Mouse (Mus musculus): Measurements from ENCODE around the gene Gfy. TPM values are rescaled to one million over a fixed set of nuclear protein-coding genes. Genes with fewer than 3 reads are reported as not detected.

Gene Gfy
- polyA plus RNA-seq, 1 experiment from 2014 or later = not detected

DNA sequence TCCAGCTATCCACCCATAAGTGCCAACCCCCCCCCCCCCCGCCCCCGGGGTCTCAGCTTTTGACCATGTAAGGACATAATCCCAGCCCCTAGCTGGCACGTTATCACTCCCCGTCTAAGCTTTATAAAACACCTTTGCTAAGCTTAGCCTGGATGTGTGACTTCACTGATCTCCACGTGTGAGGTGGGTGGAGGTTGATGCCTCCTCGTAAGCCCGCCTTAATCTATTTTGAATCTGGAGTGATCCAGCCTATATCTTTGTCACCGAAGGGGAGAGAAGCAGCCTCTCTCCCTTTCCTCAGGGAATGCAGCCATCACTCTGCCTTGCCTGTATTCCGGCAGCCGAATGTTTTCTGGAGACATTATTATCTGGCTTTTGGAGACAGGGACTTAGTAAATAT lies 23.3 kb upstream of the Gfy start:
- 82% methylated on average over 8 of the region's 10 CpGs for WGBS (ENCODE audit: missing documents)
- Histone ChIP-seq H3K36me3 (ENCODE audit: inconsistent target) (no peaks in the 10 kb centered on the region), H3K79me2 (ENCODE audit: inconsistent target) (no peaks in the 10 kb centered on the region), H3K4me3 (ENCODE audit: inconsistent target) (no peak overlapping the region), H3K27ac (no peak overlapping the region)

DNA sequence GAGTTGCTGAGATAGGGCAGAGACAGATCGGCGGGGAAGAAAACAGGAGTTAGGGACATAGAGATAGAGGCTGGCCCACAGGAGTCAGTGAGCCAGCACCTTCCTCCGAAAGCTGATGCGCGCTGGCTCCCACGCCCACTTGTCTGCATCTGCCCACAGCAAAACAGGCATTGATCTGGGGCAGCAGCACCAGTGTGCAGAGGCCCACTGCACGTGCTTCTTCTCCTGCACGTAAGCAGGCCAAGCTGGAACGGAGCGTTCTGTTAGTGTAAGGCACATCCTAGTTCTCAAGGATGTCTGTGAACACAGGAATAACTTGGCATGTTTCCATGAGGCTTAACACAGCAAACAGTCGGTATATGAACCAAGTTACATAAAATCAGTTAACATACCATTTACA lies 19.6 kb upstream of the Gfy start:
- Histone ChIP-seq H3K27ac (no peak overlapping the region), H3K4me3 (ENCODE audit: inconsistent target) (no peak overlapping the region), H3K79me2 (ENCODE audit: inconsistent target) (no peaks in the 10 kb centered on the region), H3K36me3 (ENCODE audit: inconsistent target) (no peaks in the 10 kb centered on the region)
- 91% methylated on average over 11 of the region's 11 CpGs for WGBS (ENCODE audit: missing documents)

DNA sequence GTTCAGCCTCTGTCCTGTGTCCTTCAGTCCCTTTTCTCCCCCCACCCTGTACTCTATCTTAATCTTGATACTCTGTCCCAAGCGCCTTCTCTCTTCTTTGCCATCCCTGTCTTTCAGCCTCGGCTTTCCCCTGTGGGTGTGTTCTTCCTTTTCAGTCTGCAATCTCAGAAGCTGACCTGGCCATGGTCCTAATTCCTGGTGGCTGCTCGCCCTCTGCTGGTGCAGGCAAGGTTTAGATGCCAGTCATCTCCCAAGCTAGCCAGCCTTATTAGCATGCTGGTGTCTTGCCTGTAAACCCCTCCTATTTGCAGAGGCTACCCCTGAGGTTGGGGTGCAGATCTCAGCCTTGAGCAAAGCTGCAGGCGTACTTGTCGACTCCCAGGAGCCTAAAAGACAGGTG lies 19.1 kb upstream of the Gfy start:
- no peaks in the 10 kb centered on the region for H3K36me3 ChIP-seq (ENCODE audit: inconsistent target)
- no peak overlapping the region for H3K27ac ChIP-seq
- H3K4me3 ChIP-seq (ENCODE audit: inconsistent target) = no peak overlapping the region
- 16% methylated on average over 5 of the region's 5 CpGs for WGBS (ENCODE audit: missing documents)
- H3K79me2 ChIP-seq (ENCODE audit: inconsistent target) = no peaks in the 10 kb centered on the region

DNA sequence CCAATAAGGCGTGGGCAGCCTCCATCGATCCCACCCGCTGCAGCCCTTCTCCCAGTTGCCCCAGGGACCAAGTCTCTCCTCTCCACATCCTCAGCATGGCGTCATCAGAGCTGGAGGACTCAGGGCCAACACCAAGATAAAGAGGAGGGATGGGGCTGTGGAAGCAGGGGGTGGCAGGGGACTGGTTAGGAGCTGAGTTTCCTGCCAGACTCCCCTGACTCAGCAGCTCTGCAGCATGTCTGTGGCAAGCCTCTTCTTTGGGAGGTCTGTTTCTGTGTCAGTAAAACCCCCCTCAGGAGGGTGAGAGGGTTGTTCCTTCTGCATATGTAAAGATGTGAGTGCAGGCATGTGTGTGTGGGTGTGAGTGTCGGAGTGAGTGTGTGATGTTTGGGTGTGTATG lies 17.6 kb upstream of the Gfy start:
- Histone ChIP-seq H3K79me2 (ENCODE audit: inconsistent target) (no peaks in the 10 kb centered on the region), H3K36me3 (ENCODE audit: inconsistent target) (no peaks in the 10 kb centered on the region), H3K27ac (no peak overlapping the region), H3K4me3 (ENCODE audit: inconsistent target) (no peak overlapping the region)
- WGBS (ENCODE audit: missing documents) = 60% methylated on average over 5 of the region's 5 CpGs

DNA sequence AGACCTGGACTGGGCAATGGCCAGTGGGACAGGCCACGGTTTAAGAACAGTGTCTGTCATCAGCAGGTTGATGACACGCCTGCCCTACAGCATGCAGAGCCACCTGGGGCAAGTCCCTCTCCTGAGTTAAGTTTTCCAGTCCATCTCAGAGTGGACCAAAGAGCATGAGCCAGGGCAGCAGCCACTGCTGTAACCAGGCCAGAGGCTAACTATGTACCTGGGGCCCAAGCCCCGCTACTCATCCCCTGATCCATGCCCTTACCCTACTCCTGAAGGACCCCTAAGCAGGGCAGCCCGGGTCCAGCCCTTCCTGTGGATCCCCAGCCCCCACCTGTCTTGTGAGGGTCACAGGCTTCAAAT lies 16.8 kb upstream of the Gfy start:
- Histone ChIP-seq H3K27ac (no peak overlapping the region), H3K79me2 (ENCODE audit: inconsistent target) (no peaks in the 10 kb centered on the region), H3K36me3 (ENCODE audit: inconsistent target) (no peaks in the 10 kb centered on the region), H3K4me3 (ENCODE audit: inconsistent target) (no peak overlapping the region)
- 96% methylated on average over 4 of the region's 4 CpGs for WGBS (ENCODE audit: missing documents)

DNA sequence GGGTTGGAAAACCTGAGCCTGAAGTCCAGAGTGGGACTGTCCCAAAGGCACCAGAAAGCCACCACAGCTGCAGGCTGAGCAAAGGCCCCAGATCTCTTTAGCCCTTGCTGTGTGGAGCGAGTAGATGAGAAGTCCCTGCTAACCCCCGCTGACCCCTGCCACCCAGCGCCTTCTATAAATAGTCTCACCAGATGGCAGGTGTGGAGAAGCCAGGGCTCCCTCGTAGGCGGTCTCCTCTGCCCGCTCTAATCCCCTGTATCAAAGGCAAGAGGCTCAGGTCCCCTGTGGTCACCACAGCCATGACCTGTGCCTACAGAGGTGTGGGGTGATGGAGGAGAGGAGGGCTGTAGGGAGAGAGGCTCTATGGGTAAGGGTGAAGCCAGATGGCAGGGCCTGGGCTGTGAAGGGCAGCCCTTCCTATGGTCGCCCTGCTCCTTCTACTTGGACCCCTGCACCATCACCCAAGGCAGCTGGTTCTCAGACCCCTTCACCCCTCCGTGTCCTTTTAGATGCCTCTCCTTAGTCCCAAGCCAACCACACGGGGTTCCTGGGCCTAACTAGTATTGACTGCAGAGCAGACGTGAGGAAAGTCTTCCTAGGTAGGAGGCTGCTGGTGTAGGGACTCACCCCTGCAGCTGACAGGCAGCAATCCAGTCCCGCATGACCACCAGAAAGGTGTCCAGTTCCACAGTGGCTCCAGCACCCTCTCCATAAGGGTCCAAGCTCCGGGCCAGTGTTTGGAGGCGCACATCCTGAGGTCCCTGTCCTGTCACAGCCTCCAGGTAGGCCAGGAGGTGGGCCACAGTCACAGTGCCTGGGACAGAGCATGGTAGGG lies 16.2 kb upstream of the Gfy start:
- WGBS (ENCODE audit: missing documents) = 90% methylated on average over 13 of the region's 13 CpGs
- Histone ChIP-seq H3K79me2 (ENCODE audit: inconsistent target) (no peaks in the 10 kb centered on the region), H3K36me3 (ENCODE audit: inconsistent target) (no peaks in the 10 kb centered on the region), H3K27ac (no peak overlapping the region), H3K4me3 (ENCODE audit: inconsistent target) (no peak overlapping the region)

DNA sequence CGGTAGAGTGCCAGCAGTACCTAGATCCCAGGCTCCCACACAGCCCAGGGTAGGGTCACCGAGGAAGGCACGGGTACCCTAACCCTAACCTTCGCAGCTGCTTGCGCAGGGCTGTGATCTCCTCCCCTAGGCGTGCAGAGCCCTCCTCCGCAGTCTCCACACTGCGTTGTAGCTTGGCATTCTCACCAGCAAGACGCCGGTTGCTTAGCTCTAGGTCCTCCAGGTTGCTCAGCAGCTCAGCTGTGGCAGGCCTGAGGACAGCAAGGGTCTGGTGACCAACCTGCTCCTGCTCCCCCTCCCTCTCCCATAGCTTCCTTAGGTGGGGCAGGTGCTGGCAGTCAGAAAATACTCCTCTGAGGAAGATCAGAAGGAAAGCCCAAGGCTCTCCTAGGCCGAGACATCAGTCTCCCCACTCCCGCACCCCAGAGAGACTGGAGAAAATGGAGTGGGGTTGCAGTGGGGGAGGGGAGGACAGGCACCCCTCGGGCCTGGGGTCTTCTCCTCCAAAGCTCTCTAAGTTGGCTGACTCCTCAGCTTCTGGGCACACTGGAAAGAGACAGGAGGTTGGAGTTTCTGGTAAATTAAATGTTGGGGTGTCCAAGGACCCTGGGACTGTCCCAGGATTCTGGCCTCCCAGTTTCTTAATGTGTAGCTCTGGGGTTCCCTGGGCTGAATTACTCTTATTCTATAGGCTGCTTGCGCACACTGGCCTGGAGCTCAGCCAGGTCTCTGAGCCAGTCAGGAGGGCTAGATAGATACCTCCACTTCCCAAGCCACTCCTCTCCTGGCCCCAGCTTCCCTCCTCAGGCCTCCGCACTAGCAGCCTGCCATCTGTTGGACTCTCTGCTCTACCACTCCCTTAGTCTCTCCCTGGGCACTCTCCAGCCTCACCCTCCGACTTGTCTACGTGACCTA lies 14.8 kb upstream of the Gfy start:
- no peaks in the 10 kb centered on the region for H3K79me2 ChIP-seq (ENCODE audit: inconsistent target)
- 90% methylated on average over 17 of the region's 17 CpGs for WGBS (ENCODE audit: missing documents)
- no peak overlapping the region for H3K27ac ChIP-seq
- H3K4me3 ChIP-seq (ENCODE audit: inconsistent target) = no peak overlapping the region
- no peaks in the 10 kb centered on the region for H3K36me3 ChIP-seq (ENCODE audit: inconsistent target)

DNA sequence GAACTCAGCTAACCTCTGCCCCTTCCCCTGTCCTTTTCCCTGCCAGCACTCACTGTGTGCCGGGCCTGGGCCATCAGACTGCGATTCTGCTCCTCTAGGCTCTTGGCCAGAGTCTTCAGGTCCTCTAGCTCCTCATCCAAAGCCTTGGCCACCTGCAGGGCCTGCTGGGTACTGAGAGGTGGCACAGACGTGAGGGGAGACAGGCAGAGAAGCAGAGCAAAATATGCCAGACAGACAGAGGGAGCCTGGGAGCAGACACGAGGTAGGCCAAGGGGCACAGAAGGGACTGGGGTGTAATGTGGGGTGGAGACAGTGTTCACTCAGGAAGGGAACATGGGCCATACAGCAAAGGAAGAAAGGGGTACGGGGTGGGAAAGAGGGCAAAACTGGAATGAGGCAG lies 14.0 kb upstream of the Gfy start:
- Histone ChIP-seq H3K4me3 (ENCODE audit: inconsistent target) (no peak overlapping the region), H3K36me3 (ENCODE audit: inconsistent target) (no peaks in the 10 kb centered on the region), H3K79me2 (ENCODE audit: inconsistent target) (no peaks in the 10 kb centered on the region), H3K27ac (no peak overlapping the region)
- 76% methylated on average over 5 of the region's 5 CpGs for WGBS (ENCODE audit: missing documents)

DNA sequence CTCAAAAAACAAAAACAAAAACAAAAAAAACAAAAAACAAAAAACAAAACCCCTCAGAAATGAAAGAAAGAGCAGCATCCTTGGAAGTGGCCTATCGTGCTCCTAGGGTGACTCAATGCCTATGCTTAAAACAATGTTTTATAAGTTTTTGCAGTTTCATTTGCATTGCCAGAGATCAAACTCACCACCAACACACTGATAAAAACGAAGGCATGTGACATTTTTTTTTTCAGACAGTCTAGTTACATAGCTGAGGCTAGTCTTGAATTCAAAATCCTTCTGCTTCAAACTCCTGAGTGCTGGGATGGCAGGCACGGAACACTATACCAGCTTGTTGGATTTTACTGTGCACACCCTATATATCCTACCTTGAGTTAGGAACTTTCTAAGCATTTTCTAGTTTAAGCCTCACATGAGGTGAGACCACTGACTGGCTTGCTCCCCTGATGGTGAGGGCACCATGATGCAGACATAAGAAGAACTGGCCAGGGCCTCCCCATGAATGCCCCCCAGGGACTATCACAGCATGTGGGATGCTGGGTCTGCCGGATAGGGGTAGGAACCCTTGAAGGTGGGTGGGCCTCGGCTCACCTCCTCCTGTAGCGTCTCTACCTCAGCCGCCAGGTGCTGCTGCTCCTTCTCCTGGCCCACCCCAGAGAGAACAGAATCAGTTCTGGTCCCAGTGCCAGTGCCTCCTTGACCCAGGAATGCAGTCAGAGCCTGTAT lies 13.4 kb upstream of the Gfy start:
- WGBS (ENCODE audit: missing documents) = 88% methylated on average over 7 of the region's 7 CpGs
- no peaks in the 10 kb centered on the region for H3K79me2 ChIP-seq (ENCODE audit: inconsistent target)
- H3K4me3 ChIP-seq (ENCODE audit: inconsistent target) = no peak overlapping the region
- no peaks in the 10 kb centered on the region for H3K36me3 ChIP-seq (ENCODE audit: inconsistent target)
- H3K27ac ChIP-seq = no peak overlapping the region

DNA sequence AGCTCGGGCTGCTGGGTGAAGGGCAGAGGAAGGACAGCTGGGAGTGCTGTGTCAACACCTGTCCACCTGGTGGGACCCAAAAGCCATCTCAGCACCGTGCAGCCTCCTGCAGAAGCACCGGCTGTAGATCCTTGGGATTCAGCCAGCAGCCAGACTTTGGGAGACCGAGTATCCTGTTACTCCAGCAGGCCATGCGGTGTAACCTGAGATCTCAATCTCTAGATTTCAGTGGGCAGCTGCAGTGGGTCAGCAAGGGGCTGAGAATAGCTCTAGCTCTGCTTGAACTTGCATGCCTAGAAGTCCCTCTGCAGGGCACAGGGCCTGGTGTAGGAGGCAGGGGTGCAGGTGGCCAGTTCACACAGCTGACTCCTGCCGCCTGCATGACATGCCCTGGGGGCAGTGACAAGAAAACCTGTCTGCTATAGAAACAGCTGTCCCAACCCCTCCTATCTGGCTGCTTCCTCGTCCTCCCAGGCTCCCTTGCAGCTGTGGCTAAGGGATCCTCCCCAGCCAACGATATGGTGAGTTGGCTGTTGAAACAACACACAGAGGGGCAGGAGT lies 12.5 kb upstream of the Gfy start:
- Histone ChIP-seq H3K4me3 (ENCODE audit: inconsistent target) (no peak overlapping the region), H3K27ac (no peak overlapping the region), H3K79me2 (ENCODE audit: inconsistent target) (no peaks in the 10 kb centered on the region), H3K36me3 (ENCODE audit: inconsistent target) (no peaks in the 10 kb centered on the region)
- 64% methylated on average over 6 of the region's 8 CpGs for WGBS (ENCODE audit: missing documents)

DNA sequence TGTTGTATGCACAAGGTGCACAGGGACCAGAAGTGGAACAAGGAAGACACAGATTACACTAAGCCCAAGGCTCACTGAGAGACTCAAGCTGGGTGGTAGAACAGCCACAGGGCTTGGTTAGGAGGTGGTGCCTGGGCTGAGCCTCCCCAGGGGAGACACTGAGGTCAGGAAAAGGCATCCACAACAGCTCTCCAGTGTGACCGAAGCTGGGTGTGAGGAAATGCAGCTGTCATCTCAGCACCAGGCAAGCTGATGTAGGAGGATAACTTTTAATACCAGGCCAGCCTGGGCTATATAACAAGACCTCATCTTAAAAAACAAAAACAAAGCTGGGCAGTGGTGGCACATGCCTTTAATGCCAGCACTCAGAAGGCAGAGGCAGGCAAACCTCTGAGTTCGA lies 11.8 kb upstream of the Gfy start:
- 75% methylated on average over 2 of the region's 2 CpGs for WGBS (ENCODE audit: missing documents)
- Histone ChIP-seq H3K4me3 (ENCODE audit: inconsistent target) (no peak overlapping the region), H3K27ac (no peak overlapping the region), H3K36me3 (ENCODE audit: inconsistent target) (no peaks in the 10 kb centered on the region), H3K79me2 (ENCODE audit: inconsistent target) (no peaks in the 10 kb centered on the region)

DNA sequence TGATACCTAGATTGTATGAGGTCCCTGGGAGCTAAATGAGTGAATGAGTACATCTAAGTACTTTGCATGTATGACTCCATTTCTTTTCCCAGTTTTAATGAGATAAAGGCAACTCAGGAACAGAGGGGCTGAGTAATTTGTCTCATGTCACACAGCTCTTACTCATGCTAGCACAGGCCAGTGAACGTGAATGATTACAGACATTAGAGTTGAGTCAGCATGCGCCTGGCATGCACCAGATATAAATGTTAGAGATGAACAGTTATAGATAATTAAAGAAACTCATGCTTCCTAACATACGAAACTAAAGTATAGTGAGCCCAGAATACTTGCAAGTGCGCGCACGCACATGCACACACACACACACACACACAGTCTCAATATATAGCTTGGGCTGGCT lies 10.8 kb upstream of the Gfy start:
- Histone ChIP-seq H3K4me3 (ENCODE audit: inconsistent target) (no peak overlapping the region), H3K36me3 (ENCODE audit: inconsistent target) (no peaks in the 10 kb centered on the region), H3K79me2 (ENCODE audit: inconsistent target) (no peaks in the 10 kb centered on the region), H3K27ac (no peak overlapping the region)
- 82% methylated on average over 6 of the region's 6 CpGs for WGBS (ENCODE audit: missing documents)

DNA sequence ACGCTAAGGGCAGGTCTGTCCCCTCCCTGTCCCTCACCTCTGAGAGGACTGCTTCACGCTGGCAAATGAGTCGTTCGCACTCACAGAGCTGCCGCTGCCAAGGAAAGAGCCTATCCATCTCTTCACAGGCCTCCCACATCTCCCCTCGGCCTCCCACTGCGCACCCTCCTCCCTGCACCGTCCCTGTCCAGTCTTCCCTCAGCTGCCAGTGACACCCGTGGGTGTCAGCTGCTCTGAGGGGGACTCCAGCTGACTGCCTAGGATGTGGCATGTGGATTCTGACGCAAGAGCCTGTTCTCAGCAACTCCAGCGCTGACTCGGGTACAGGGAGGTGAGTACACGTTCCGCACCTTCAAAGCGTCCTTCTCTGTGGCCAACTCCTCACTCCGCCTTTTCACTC lies 10.2 kb upstream of the Gfy start:
- no peak overlapping the region for H3K27ac ChIP-seq
- no peaks in the 10 kb centered on the region for H3K79me2 ChIP-seq (ENCODE audit: inconsistent target)
- no peak overlapping the region for H3K4me3 ChIP-seq (ENCODE audit: inconsistent target)
- 65% methylated on average over 16 of the region's 16 CpGs for WGBS (ENCODE audit: missing documents)
- no peaks in the 10 kb centered on the region for H3K36me3 ChIP-seq (ENCODE audit: inconsistent target)

DNA sequence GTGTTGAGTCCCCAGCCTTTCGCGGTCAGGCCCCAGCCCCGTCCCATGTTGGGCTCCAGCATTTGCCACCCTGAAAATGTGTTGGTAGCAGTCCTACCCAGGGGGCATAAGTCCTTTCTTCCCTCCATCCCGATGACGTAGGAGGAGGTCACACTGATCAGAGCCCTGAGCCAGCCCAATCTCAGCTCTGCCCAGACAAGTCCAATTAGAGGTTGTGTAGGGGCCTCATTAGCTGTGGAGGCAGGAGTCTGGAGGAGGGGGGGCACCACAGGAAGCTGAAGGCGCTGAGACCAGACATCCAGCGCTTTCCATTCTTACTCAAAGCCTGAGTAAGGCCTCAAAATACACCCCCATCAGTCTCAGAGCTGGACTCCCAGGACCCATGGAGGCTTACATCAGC lies 6.6 kb upstream of the Gfy start:
- H3K4me3 ChIP-seq (ENCODE audit: inconsistent target) = no peak overlapping the region
- H3K79me2 ChIP-seq (ENCODE audit: inconsistent target) = no peaks in the 10 kb centered on the region
- H3K36me3 ChIP-seq (ENCODE audit: inconsistent target) = no peaks in the 10 kb centered on the region
- no peak overlapping the region for H3K27ac ChIP-seq
- 83% methylated on average over 7 of the region's 7 CpGs for WGBS (ENCODE audit: missing documents)

Data from macrophage (primary cell).